Mouse (Mus musculus): ENCODE results near the gene Zc3h14. TPM values are rescaled to one million over a fixed set of nuclear protein-coding genes. Genes with fewer than 3 reads are reported as not detected.

The Zc3h14 gene
- polyA plus RNA-seq, 1 experiment = 89.8 TPM

GRCm38 (mm10) chr12:98734880-98735801, 11.6 kb upstream of the Zc3h14 start:
- WGBS = 41% methylated on average over 22 of the region's 22 CpGs
- Histone ChIP-seq H3K4me1 (replicated peaks; ENCODE audit: control insufficient read depth, insufficient read depth, low read length) (peaks cover 13% of the 10 kb centered on the region), H3K36me3 (ENCODE audit: control insufficient read depth, insufficient read depth, low read length) (no peaks in the 10 kb centered on the region), H3K27ac (ENCODE audit: control insufficient read depth, insufficient read depth, low read length) (no peak overlapping the region), H3K4me3 (ENCODE audit: control insufficient read depth, insufficient read depth, low read length) (peak overlapping the region; percentile 23; the same call in 1 of the 2 replicates), H3K27me3 (ENCODE audit: control insufficient read depth, insufficient read depth, low read length) (peaks cover 20% of the 10 kb centered on the region)
- TF ChIP-seq CTCF (IDR thresholded peaks at IDR 0.05; ENCODE audit: borderline replicate concordance, control insufficient read depth, extremely low read depth, insufficient read depth, low read length, poor library complexity) = no peak
- no peak for TF ChIP-seq POLR2A (IDR thresholded peaks at IDR 0.05; ENCODE audit: control insufficient read depth, extremely low read depth, insufficient read depth, low read length, poor library complexity)
- no peak for DNase-seq

DNA sequence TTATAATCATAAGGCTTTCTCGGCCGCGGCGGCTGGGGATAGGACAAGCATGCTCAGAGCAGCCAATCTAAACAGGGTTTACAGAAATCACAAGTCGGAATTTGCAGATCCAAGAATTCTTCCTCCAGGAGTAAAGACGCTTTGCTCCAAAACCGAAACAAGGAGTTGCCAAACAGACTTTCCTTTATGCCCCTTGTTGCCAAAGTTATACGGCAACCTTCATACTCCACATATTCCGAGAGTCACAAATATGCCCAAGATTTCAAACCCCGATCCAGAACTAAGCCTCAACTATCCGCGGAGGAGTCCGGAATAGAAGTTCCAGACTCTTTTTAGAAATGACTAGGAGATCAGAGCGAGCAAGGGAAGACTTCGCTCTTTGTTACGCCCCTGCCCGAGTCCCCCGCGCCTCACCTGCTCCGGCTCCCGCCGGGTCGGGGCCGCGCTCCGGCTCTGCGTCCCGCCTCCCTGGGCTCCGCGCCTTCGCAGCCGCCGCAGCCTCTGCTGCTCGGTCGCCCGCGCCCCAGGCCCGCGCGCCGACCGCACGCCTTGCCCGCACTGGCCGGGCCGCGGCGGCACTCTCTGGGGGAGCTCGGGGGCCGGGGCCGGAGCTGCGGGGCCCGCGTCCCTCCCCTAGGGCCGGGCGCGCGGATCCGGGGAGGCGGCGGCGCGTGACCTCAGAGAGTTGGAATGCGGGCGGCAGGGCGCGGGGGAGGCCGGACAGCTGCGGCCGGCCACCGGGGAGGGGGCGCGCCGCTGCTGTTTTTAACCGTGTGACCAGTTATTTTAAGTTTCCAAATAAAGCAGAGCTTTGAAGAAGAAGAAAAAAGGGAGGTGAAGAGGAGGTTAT, 9.6 kb upstream of the Zc3h14 start, which contains the start of gene Ptpn21:
Gene Ptpn21, minus strand, starts transcription at position 455 of the 850 bp plus-strand sequence.
- no peak for TF ChIP-seq CTCF (IDR thresholded peaks at IDR 0.05; ENCODE audit: borderline replicate concordance, control insufficient read depth, extremely low read depth, insufficient read depth, low read length, poor library complexity)
- no peak for TF ChIP-seq POLR2A (IDR thresholded peaks at IDR 0.05; ENCODE audit: control insufficient read depth, extremely low read depth, insufficient read depth, low read length, poor library complexity)
- Histone ChIP-seq H3K36me3 (ENCODE audit: control insufficient read depth, insufficient read depth, low read length) (no peaks in the 10 kb centered on the region), H3K4me3 (ENCODE audit: control insufficient read depth, insufficient read depth, low read length) (peak within 1 kb of the TSS; percentile 19; the same call in 1 of the 2 replicates), H3K27me3 (ENCODE audit: control insufficient read depth, insufficient read depth, low read length) (peaks cover 20% of the 10 kb centered on the region), H3K27ac (ENCODE audit: control insufficient read depth, insufficient read depth, low read length) (no peak within 1 kb of the TSS), H3K4me1 (replicated peaks; ENCODE audit: control insufficient read depth, insufficient read depth, low read length) (peaks cover 13% of the 10 kb centered on the region)
- 4% methylated on average over 75 of the region's 75 CpGs for WGBS
- DNase-seq = no peak

DNA sequence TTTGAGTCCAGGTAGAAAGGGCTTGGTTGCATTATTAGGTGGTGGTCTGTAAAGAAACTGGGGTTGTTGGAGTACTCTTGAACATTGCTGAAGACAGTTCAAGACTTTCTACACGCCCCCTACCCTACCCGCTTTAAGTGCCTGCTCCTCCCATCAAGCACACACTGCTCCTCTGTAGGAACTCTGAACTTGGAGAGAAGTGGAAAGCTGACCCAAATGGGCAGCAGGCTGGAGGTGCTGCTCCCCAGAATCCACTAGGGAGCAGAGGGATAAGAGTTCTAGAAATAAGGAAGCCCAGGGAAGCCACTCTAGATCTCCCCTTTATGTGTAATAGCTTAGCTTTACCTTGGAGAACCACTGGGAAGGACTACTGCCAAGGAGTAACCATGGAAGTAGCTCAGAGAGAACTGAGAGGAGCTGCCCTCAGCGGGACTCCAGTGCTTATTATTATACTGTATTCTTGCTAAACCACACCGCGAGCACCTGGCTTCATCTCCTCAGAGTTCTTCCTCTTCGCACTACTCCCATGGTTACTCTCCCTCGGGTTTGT, 8.9 kb upstream of the Zc3h14 start:
- Histone ChIP-seq H3K27ac (ENCODE audit: control insufficient read depth, insufficient read depth, low read length) (no peak overlapping the region), H3K4me3 (ENCODE audit: control insufficient read depth, insufficient read depth, low read length) (no peak overlapping the region), H3K4me1 (replicated peaks; ENCODE audit: control insufficient read depth, insufficient read depth, low read length) (peaks cover 13% of the 10 kb centered on the region), H3K27me3 (ENCODE audit: control insufficient read depth, insufficient read depth, low read length) (peaks cover 20% of the 10 kb centered on the region), H3K36me3 (ENCODE audit: control insufficient read depth, insufficient read depth, low read length) (no peaks in the 10 kb centered on the region)
- DNase-seq = no peak
- TF ChIP-seq POLR2A (IDR thresholded peaks at IDR 0.05; ENCODE audit: control insufficient read depth, extremely low read depth, insufficient read depth, low read length, poor library complexity) (no peak), CTCF (IDR thresholded peaks at IDR 0.05; ENCODE audit: borderline replicate concordance, control insufficient read depth, extremely low read depth, insufficient read depth, low read length, poor library complexity) (no peak)
- WGBS = 4% methylated on average over 7 of the region's 7 CpGs

DNA sequence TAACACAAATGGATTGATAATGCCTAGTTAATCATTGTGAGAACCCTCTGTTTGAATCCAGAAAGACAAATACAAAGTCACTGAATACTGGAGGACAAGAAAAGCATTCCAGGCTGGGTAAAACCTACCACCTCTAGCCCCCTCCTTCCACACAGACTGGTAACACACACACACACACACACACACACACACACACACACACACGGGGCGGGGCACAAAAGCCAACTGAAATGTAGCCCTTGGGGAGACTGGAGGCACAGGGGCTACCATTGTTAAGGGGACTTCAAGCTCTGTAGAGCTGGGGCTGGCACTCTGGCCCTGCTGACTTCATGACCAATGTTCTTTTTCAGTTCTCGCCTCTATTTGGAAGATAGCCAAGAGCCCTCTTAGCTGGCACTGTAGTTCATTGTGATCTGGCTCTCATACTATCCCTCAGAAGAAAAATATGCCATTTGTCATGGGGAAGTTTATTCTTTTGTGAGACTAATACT, 5.7 kb upstream of the Zc3h14 start:
- Histone ChIP-seq H3K4me3 (ENCODE audit: control insufficient read depth, insufficient read depth, low read length) (no peak overlapping the region), H3K27ac (ENCODE audit: control insufficient read depth, insufficient read depth, low read length) (no peak overlapping the region), H3K27me3 (ENCODE audit: control insufficient read depth, insufficient read depth, low read length) (peaks cover 15% of the 10 kb centered on the region), H3K4me1 (replicated peaks; ENCODE audit: control insufficient read depth, insufficient read depth, low read length) (no peaks in the 10 kb centered on the region; the same call in 1 of the 2 replicates), H3K36me3 (ENCODE audit: control insufficient read depth, insufficient read depth, low read length) (no peaks in the 10 kb centered on the region)
- TF ChIP-seq CTCF (IDR thresholded peaks at IDR 0.05; ENCODE audit: borderline replicate concordance, control insufficient read depth, extremely low read depth, insufficient read depth, low read length, poor library complexity) (no peak), POLR2A (IDR thresholded peaks at IDR 0.05; ENCODE audit: control insufficient read depth, extremely low read depth, insufficient read depth, low read length, poor library complexity) (no peak)
- 83% methylated on average over 3 of the region's 3 CpGs for WGBS
- no peak for DNase-seq

GRCm38 (mm10) chr12:98745626-98746025, 1.1 kb upstream of the Zc3h14 start:
- Histone ChIP-seq H3K27ac (ENCODE audit: control insufficient read depth, insufficient read depth, low read length) (no peak overlapping the region), H3K4me3 (ENCODE audit: control insufficient read depth, insufficient read depth, low read length) (no peak overlapping the region), H3K4me1 (replicated peaks; ENCODE audit: control insufficient read depth, insufficient read depth, low read length) (0 out of 2 replicates have a peak, but pooled peaks cover 2% of the 10 kb centered on the region), H3K36me3 (ENCODE audit: control insufficient read depth, insufficient read depth, low read length) (no peaks in the 10 kb centered on the region), H3K27me3 (ENCODE audit: control insufficient read depth, insufficient read depth, low read length) (no peaks in the 10 kb centered on the region)
- no peak for DNase-seq
- 90% methylated on average over 4 of the region's 4 CpGs for WGBS
- TF ChIP-seq CTCF (IDR thresholded peaks at IDR 0.05; ENCODE audit: borderline replicate concordance, control insufficient read depth, extremely low read depth, insufficient read depth, low read length, poor library complexity) (no peak), POLR2A (IDR thresholded peaks at IDR 0.05; ENCODE audit: control insufficient read depth, extremely low read depth, insufficient read depth, low read length, poor library complexity) (no peak)

GRCm38 (mm10) chr12:98746131-98746530, 633 bp upstream of the Zc3h14 start:
- no peak overlapping the region for H3K4me3 ChIP-seq (ENCODE audit: control insufficient read depth, insufficient read depth, low read length)
- H3K27ac ChIP-seq (ENCODE audit: control insufficient read depth, insufficient read depth, low read length) = no peak overlapping the region
- no peaks in the 10 kb centered on the region for H3K27me3 ChIP-seq (ENCODE audit: control insufficient read depth, insufficient read depth, low read length)
- H3K36me3 ChIP-seq (ENCODE audit: control insufficient read depth, insufficient read depth, low read length) = no peaks in the 10 kb centered on the region
- WGBS = 74% methylated on average over 2 of the region's 2 CpGs
- peak; percentile 73 for DNase-seq
- 0 out of 2 replicates have a peak, but pooled peaks cover 2% of the 10 kb centered on the region for H3K4me1 ChIP-seq (replicated peaks; ENCODE audit: control insufficient read depth, insufficient read depth, low read length)
- no peak for TF ChIP-seq POLR2A (IDR thresholded peaks at IDR 0.05; ENCODE audit: control insufficient read depth, extremely low read depth, insufficient read depth, low read length, poor library complexity)
- peak; percentile 41; the same call in 1 of the 2 replicates for TF ChIP-seq CTCF (IDR thresholded peaks at IDR 0.05; ENCODE audit: borderline replicate concordance, control insufficient read depth, extremely low read depth, insufficient read depth, low read length, poor library complexity)
